Mouse (Mus musculus): Measurements from ENCODE around the gene Timm10b.

Timm10b gene

DNA sequence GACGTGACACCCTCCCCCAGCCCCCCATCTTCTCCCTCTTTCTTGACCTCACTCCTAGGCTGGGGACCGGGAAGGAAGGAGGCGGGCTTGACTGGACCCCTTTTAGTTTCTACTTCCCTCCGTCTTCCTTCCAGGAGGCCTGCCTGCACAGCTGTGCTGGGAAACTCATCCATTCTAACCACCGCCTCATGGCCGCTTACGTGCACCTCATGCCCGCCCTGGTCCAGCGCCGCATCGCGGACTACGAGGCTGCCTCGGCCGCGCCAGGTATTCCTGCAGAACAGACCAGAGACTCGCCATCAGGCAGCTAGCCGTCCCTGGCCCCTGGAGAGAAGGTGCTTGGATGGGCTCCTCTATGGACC lies 1.0 kb downstream of the Timm10b start:
- DNase-seq (ENCODE audit: low read depth) = no peak

DNA sequence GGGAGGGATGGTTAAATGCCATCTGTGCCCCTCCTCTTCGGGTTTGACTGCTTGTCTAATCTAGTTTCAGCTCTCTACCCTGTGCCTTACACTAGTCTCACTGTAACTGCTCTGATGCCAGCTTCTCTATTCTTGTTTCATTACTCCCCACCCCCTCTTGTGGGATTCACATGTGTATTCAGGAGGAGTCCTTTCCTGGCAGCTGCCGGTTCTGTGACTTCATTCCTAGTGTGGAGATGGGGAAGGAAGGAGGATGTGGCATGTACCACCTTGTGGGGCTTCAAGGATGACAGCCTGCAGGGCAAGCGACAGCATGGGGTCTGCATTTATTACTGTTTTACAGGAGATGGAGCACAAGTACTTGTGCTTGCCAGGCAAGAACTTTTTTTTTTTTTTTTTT lies 2.1 kb downstream of the Timm10b start:
- no peak for DNase-seq (ENCODE audit: low read depth)

DNA sequence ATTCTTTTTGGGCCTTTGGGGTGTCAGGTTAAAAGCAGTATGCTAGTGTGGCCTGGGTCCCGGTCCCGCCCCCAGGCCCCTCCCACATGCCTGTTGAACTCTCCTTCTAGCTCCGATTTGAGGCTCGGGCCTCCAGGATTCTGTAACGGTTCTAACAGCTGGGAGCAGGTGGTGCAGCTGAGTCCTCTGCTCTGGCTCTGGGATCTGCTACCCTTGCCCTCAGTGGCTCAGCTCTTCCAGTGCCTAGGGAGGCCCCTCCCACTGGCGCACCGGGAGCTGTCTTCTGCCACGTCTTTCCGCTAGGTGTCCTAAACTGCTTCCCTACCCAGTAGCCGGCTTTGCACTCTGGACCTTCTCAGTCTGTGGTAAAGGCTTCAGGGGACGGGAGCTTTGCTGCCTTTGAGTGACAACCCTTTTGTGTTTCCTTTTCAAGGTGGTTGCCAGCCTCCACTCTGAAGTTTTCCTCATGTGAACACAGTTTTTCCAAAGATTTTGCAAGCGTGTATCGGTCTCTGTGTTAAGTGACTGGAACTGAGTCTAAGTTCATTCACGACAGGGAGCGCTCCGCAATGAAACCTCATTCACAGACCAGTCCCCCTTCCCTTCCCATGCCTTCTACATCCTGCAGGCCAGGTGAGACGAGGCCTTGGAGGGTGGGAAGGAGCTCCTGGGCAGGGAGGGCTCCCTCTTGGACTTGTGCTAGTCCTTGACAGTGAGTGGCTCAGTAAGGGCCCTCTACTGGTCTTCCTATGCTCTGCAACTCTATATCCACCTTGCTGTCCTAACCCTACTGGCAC lies 11.0 kb downstream of the Timm10b start, which contains the start of gene Dnhd1:
Gene Dnhd1, plus strand, starts transcription at position 189 of the 797 bp plus-strand sequence.
- DNase-seq (ENCODE audit: low read depth) = peak; percentile 67

DNA sequence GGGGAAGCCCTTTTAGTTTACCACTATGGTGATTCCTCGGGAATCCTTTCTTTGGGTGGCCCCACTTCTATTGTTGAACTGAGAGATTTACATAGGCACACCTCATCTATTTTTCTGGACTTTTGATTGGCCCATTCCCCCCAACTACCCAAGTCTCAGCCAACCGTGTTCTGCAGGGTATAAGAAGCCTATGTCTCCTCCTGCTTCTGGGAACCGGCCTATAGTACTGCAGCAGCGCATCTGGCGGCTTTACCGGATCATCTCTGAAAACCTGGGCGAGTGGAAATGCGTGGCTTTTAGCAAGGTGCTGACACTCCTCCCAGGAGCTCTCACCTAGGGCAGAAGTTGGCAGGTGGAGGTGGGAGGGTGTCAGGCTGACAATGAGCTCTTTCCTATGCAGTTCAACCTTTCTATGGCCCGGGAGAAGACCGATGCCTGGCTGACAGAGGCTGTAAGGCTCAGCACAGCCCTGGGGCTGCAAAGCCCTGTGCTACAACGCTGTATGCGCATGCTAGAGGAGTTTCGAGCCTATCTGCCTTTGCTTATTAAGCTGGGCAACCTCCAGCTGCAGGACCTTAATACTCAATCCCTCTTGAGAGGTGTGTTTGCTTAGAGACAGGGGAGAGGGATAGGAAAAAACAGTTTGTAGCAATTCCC lies 45.8 kb downstream of the Timm10b start:
- DNase-seq (ENCODE audit: low read depth) = no peak

DNA sequence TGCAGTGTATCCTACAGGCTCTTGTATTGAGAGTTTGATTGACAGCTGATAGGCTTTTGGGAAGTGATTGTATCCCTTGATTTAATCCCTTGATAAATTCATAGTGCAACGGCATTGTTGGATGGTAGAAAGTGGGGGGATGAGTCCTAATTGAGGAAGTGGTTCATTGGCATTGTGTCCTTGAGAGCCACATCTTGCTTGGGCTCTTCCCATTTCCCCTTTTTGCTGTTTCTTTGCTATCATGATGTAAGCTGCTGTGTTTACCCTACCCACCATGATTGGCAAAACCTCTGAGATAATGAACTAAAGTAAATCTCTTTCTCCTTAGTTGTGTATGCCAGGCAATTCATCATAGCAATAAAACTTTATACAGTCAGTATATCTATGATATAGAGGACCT lies 51.0 kb downstream of the Timm10b start:
- DNase-seq (ENCODE audit: low read depth) = peak; percentile 9

Data from c-Kit-positive CD71-negative TER-119-negative erythroid progenitor cells, embryonic 14.5 days (primary cell).